Mouse (Mus musculus): ENCODE results near the gene Rbp1. TPM values are rescaled to one million over a fixed set of nuclear protein-coding genes. Genes with fewer than 3 reads are reported as not detected.

Rbp1 gene
- polyA plus RNA-seq, 1 experiment: 2.2 TPM

Other genes starting within 250 kb of the Rbp1 start
- 13.2 and 13.9 TPM in 2 replicates for gene Nmnat3, start 135.5 kb upstream of the Rbp1 start, polyA plus RNA-seq (2012; ENCODE audit: insufficient read depth, insufficient read length, missing spikeins)
- not detected in 2 replicates for gene Rbp2, start 63.2 kb downstream of the Rbp1 start, polyA plus RNA-seq (2012; ENCODE audit: insufficient read depth, insufficient read length, missing spikeins)
- 56.2 and 58.4 TPM in 2 replicates for gene Copb2, start 140.8 kb downstream of the Rbp1 start, polyA plus RNA-seq (2012; ENCODE audit: insufficient read depth, insufficient read length, missing spikeins)
- gene Mrps22, start 178.7 kb downstream of the Rbp1 start, polyA plus RNA-seq (2012; ENCODE audit: insufficient read depth, insufficient read length, missing spikeins): 88.0 and 89.9 TPM in 2 replicates